18 mouse cellular contexts compared by ENCODE assay signal in the genomic region with DNA sequence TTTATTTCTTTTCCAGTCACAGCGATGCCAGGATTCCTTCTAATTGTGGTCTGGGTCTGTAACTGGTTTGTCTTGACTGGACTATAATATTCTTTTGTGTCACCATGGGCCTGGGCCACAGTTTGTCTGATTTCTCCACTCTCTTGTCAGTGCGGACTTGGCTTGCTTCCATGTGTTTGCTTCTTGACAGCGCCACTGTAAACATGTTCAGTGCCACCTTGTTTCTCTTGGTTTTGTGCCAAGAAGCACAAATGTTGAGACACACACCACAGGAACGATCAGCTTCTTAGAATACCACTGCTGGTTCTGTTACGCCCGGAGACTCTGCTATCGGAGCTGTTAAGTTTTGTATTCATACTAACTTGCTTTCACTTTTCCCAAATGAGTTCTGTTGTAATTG.
DNase-seq lines count a peak whose midpoint lies in the region; ATAC-seq and TF ChIP-seq lines count a peak whose summit lies in the region.
"Had no signal": no experiment of that assay in that cellular context is flagged by ENCODE, and none has a peak within 500 bp of the region (broad histone marks: within the 10 kb centered on the region; RNA-seq: fewer than 3 reads in every experiment).

No protein-coding gene starts in this region.

- no peak for TF ChIP-seq EP300 in lung, postnatal 0 days (IDR thresholded peaks at IDR 0.05)

- peak; percentile 19 to 27 for DNase-seq in cerebellum, postnatal 10 days
- no peak for DNase-seq in cerebellum, postnatal 36 days
- no peak for DNase-seq in kidney, postnatal 0 days (ENCODE audit: low spot score)
- no peak for DNase-seq in kidney, adult 8-10 months
- peak; percentile 3 for DNase-seq in brain, adult 2 months (ENCODE audit: low read depth, low spot score)
- peak; percentile 78 for DNase-seq in lung, postnatal 0 days (ENCODE audit: low spot score)
- DNase-seq in right cerebral cortex, postnatal 14 days, result no peak
- DNase-seq in midbrain, postnatal 0 days (ENCODE audit: low spot score), result no peak
- DNase-seq: cerebellum, adult 11 months; layer of hippocampus, adult 9-11 months had no signal

- ATAC-seq in kidney, postnatal 0 days (replicated peaks; ENCODE audit: low FRiP score, low read depth), result no peak
- peak; percentile 65 for ATAC-seq in lung, postnatal 0 days
- no peak for ATAC-seq in midbrain, postnatal 0 days (ENCODE audit: low FRiP score)
- ATAC-seq: intestine, embryonic 15.5 days; midbrain, embryonic 15.5 days had no signal

- no peaks in the 10 kb centered on the region for H3K36me3 ChIP-seq in kidney, postnatal 0 days (ENCODE audit: insufficient read depth, low read length)
- H3K36me3 ChIP-seq in lung, postnatal 0 days (ENCODE audit: insufficient read depth, low read length), result no peaks in the 10 kb centered on the region
- H3K36me3 ChIP-seq in midbrain, postnatal 0 days (ENCODE audit: insufficient read depth, low read length), result no peaks in the 10 kb centered on the region
- H3K36me3 ChIP-seq: embryonic facial prominence, embryonic 12.5 days; heart, embryonic 15.5 days; hindbrain, embryonic 10.5 days; intestine, embryonic 15.5 days; limb, embryonic 15.5 days; midbrain, embryonic 15.5 days; neural tube, embryonic 12.5 days had no signal

- no peak overlapping the region for H3K4me3 ChIP-seq in kidney, postnatal 0 days (replicated peaks; ENCODE audit: low read depth, low read length)
- no peak overlapping the region for H3K4me3 ChIP-seq in lung, postnatal 0 days (ENCODE audit: low read depth, low read length)
- H3K4me3 ChIP-seq in midbrain, postnatal 0 days (ENCODE audit: low read depth, low read length), result no peak overlapping the region
- H3K4me3 ChIP-seq: embryonic facial prominence, embryonic 12.5 days; heart, embryonic 15.5 days; hindbrain, embryonic 10.5 days; intestine, embryonic 15.5 days; limb, embryonic 15.5 days; midbrain, embryonic 15.5 days; neural tube, embryonic 12.5 days had no signal

- no peak for TF ChIP-seq CTCF in kidney, postnatal 0 days (IDR thresholded peaks at IDR 0.05; ENCODE audit: low read depth)
- TF ChIP-seq CTCF in lung, postnatal 0 days (IDR thresholded peaks at IDR 0.05), result no peak
- TF ChIP-seq CTCF in midbrain, postnatal 0 days (IDR thresholded peaks at IDR 0.05), result no peak

- 49% methylated on average over 7 of the region's 7 CpGs for WGBS in kidney, postnatal 0 days
- WGBS in lung, postnatal 0 days, result 36% methylated on average over 7 of the region's 7 CpGs
- 79% methylated on average over 7 of the region's 7 CpGs for WGBS in midbrain, postnatal 0 days

- H3K9ac ChIP-seq in kidney, postnatal 0 days (ENCODE audit: low read depth, low read length), result no peak overlapping the region
- no peak overlapping the region for H3K9ac ChIP-seq in lung, postnatal 0 days (replicated peaks; ENCODE audit: low read depth)
- H3K9ac ChIP-seq in midbrain, postnatal 0 days (replicated peaks; ENCODE audit: low read length, poor library complexity, severe bottlenecking), result no peak overlapping the region
- H3K9ac ChIP-seq: embryonic facial prominence, embryonic 12.5 days; heart, embryonic 15.5 days; intestine, embryonic 15.5 days; limb, embryonic 15.5 days; midbrain, embryonic 15.5 days; neural tube, embryonic 12.5 days had no signal

- H3K27ac ChIP-seq in kidney, postnatal 0 days, result no peak overlapping the region
- 0 out of 2 replicates have a peak overlapping the region, but pooled peaks have one; percentile 38 for H3K27ac ChIP-seq in lung, postnatal 0 days (ENCODE audit: low read length)
- H3K27ac ChIP-seq in midbrain, postnatal 0 days (ENCODE audit: low read depth, low read length), result no peak overlapping the region
- H3K27ac ChIP-seq: embryonic facial prominence, embryonic 12.5 days; heart, embryonic 15.5 days; hindbrain, embryonic 10.5 days; intestine, embryonic 15.5 days; limb, embryonic 15.5 days; midbrain, embryonic 15.5 days; neural tube, embryonic 12.5 days had no signal

- peak overlapping the region; percentile 25; the same call in 1 of the 2 replicates for H3K4me2 ChIP-seq in kidney, postnatal 0 days (ENCODE audit: low read length)
- peak overlapping the region; percentile 1; the same call in 1 of the 2 replicates for H3K4me2 ChIP-seq in lung, postnatal 0 days (replicated peaks; ENCODE audit: low read depth, low read length)
- H3K4me2 ChIP-seq in midbrain, postnatal 0 days (ENCODE audit: low read depth, low read length, poor library complexity, severe bottlenecking), result no peak overlapping the region
- H3K4me2 ChIP-seq: embryonic facial prominence, embryonic 12.5 days; heart, embryonic 15.5 days; intestine, embryonic 15.5 days; limb, embryonic 15.5 days; midbrain, embryonic 15.5 days; neural tube, embryonic 12.5 days had no signal

- no peaks in the 10 kb centered on the region for H3K9me3 ChIP-seq in kidney, postnatal 0 days (replicated peaks; ENCODE audit: low read length)
- H3K9me3 ChIP-seq in lung, postnatal 0 days (ENCODE audit: low read length), result no peaks in the 10 kb centered on the region
- no peaks in the 10 kb centered on the region for H3K9me3 ChIP-seq in midbrain, postnatal 0 days (ENCODE audit: low read length)
- H3K9me3 ChIP-seq: embryonic facial prominence, embryonic 12.5 days; heart, embryonic 15.5 days; hindbrain, embryonic 10.5 days; intestine, embryonic 15.5 days; limb, embryonic 15.5 days; midbrain, embryonic 15.5 days; neural tube, embryonic 12.5 days had no signal

- no peaks in the 10 kb centered on the region for H3K27me3 ChIP-seq in kidney, postnatal 0 days (ENCODE audit: insufficient read depth, low read length)
- no peaks in the 10 kb centered on the region for H3K27me3 ChIP-seq in lung, postnatal 0 days (replicated peaks; ENCODE audit: insufficient read depth, low read length)
- H3K27me3 ChIP-seq in midbrain, postnatal 0 days (ENCODE audit: insufficient read depth, low read length), result no peaks in the 10 kb centered on the region
- H3K27me3 ChIP-seq: CH12.LX; embryonic facial prominence, embryonic 12.5 days; heart, embryonic 15.5 days; intestine, embryonic 15.5 days; limb, embryonic 15.5 days; midbrain, embryonic 15.5 days; neural tube, embryonic 12.5 days had no signal

- no peaks in the 10 kb centered on the region for H3K4me1 ChIP-seq in kidney, postnatal 0 days (replicated peaks; ENCODE audit: insufficient read depth, low read length)
- H3K4me1 ChIP-seq in lung, postnatal 0 days (ENCODE audit: insufficient read depth, low read depth, low read length), result no peaks in the 10 kb centered on the region; the same call in 1 of the 2 replicates
- H3K4me1 ChIP-seq in midbrain, postnatal 0 days (ENCODE audit: insufficient read depth, low read length), result no peaks in the 10 kb centered on the region
- H3K4me1 ChIP-seq: embryonic facial prominence, embryonic 12.5 days; heart, embryonic 15.5 days; intestine, embryonic 15.5 days; midbrain, embryonic 15.5 days; neural tube, embryonic 12.5 days had no signal

Comparison
In these comparisons a context has a peak if more than half of its experiments do, and no peak if none do; other contexts are left out.
1. DNase-seq: peak in cerebellum, postnatal 10 days (2 of 2), brain, adult 2 months (single experiment) and lung, postnatal 0 days (single experiment); none in cerebellum, postnatal 36 days (0 of 2), kidney, postnatal 0 days (single experiment), kidney, adult 8-10 months (0 of 2), right cerebral cortex, postnatal 14 days (single experiment) and midbrain, postnatal 0 days (single experiment).